Mouse (Mus musculus): ENCODE data around the gene Lman1l.

DNA sequence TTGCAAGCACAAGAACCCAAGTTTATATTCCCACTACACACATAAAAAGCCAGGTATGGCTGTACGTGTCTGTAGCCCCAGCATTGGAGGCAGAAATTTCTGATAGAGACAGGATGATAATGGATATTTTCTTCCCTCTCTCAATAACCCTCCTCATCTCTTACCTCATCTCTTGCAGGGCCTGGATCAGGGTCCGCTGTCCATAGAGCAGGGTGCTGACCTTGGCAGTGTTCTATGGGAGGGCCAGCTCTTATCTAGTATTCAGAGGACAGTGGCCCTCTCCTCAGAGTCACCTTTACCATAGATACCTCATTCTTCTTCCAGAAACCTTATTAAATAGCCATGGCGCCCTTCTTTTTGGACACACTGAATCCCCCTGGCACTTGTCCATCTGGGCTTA, 10.8 kb downstream of the Lman1l start:
- no peak for TF ChIP-seq POLR2A (IDR thresholded peaks at IDR 0.05; ENCODE audit: low read depth, low read length)
- no peak for TF ChIP-seq CTCF (IDR thresholded peaks at IDR 0.05; ENCODE audit: borderline replicate concordance, insufficient read depth, low read length)
